Mouse (Mus musculus) liver, embryonic 16.5 days (tissue): ENCODE data around the gene Tmtc1. TPM values are rescaled to one million over a fixed set of nuclear protein-coding genes. Genes with fewer than 3 reads are reported as not detected.

Experiments
- ATAC-seq: fragments of 200-750 bp; cut with Nextera tagmentation; 2 replicates; pipeline ENCODE4 v1.8.0; 2017; ENCODE audit warnings: low read depth, mild to moderate bottlenecking, moderate number of reproducible peaks, moderate library complexity
- H3K27ac ChIP-seq: fragments of 300-500 bp; sonication (generic); 2 replicates; pipeline ENCODE4 v1.5.1; 2014; ENCODE audit warnings: mild to moderate bottlenecking, low read length
- H3K27me3 ChIP-seq: fragments of 300-500 bp; sonication (generic); 2 replicates; pipeline ENCODE4 v1.6.1; 2014; ENCODE audit warnings: low read depth, low read length, mixed read lengths; ENCODE audit not compliant: control insufficient read depth, insufficient read depth
- H3K36me3 ChIP-seq: fragments of 300-500 bp; sonication (generic); 2 replicates; pipeline ENCODE4 v1.6.1; 2014; ENCODE audit warnings: mild to moderate bottlenecking; ENCODE audit not compliant: control insufficient read depth, insufficient read depth
- H3K4me1 ChIP-seq: fragments of 300-500 bp; sonication (generic); 2 replicates; pipeline ENCODE4 v1.6.1; 2014; ENCODE audit warnings: low read depth, low read length, mixed read lengths; ENCODE audit not compliant: control insufficient read depth
- H3K4me2 ChIP-seq: fragments of 300-500 bp; sonication (generic); 2 replicates; pipeline ENCODE4 v1.6.1; 2014; ENCODE audit warnings: low read depth, low read length, mixed read lengths
- H3K4me3 ChIP-seq: fragments of 300-500 bp; sonication (generic); 2 replicates; pipeline ENCODE4 v1.5.1; 2014; ENCODE audit warnings: low read depth, mild to moderate bottlenecking, low read length
- H3K9ac ChIP-seq: fragments of 300-500 bp; sonication (generic); 2 replicates; pipeline ENCODE4 v1.6.1; 2014; ENCODE audit warnings: low read depth, low read length
- H3K9me3 ChIP-seq: fragments of 300-500 bp; sonication (generic); replicated peaks from 2 replicates; pipeline ENCODE4 v1.6.1; 2016; ENCODE audit warnings: low read length; ENCODE audit not compliant: control insufficient read depth
- WGBS: fragments of 180-500 bp; shearing (Covaris S2); extraction: QIAGEN DNeasy Blood & Tissue Kit; methylation state at CpG from one replicate; pipeline ENCODE4 v1.1.7; 2014; ENCODE audit not compliant: insufficient replicate concordance; 5-methylcytosine and 5-hydroxymethylcytosine counted together
- polyA plus RNA-seq: library from polyadenylated mRNA; unstranded; fragments of >200 nt; fragmentation: Nextera tagmentation; extraction: Ambion mirVana; gene quantifications from 2 replicates; pipeline ENCODE4 v1.2.1, GENCODE M21; 2015

The Tmtc1 gene
- polyA plus RNA-seq, 1 experiment from 2014 or later = 0.06 TPM

DNA sequence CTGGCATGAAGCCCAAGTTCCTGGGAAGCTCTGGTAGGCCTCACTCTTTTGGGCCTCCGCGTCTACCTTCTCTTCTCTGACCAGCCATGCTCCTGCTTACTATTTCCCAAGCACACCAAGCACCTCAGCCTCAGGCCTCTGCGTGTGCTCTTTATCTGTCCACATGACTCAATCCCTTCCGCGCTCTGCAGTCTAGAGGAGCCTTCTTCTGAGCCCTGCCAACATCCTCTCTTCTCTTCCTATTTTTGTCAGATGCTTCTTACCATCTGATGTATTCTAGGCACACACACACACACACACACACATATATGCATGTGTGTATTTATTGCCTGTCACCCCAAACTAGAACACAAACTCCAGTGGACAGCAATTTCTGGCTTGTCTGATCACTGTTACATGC, 202.5 kb downstream of the Tmtc1 start:
- no peaks in the 10 kb centered on the region for H3K36me3 ChIP-seq
- no peak overlapping the region for H3K9ac ChIP-seq
- WGBS = 76% methylated on average over 5 of the region's 5 CpGs
- H3K27me3 ChIP-seq = no peaks in the 10 kb centered on the region
- ATAC-seq = no peak
- no peaks in the 10 kb centered on the region for H3K4me1 ChIP-seq
- H3K9me3 ChIP-seq = no peaks in the 10 kb centered on the region
- H3K27ac ChIP-seq = no peak overlapping the region
- H3K4me2 ChIP-seq = no peak overlapping the region
- H3K4me3 ChIP-seq = no peak overlapping the region

DNA sequence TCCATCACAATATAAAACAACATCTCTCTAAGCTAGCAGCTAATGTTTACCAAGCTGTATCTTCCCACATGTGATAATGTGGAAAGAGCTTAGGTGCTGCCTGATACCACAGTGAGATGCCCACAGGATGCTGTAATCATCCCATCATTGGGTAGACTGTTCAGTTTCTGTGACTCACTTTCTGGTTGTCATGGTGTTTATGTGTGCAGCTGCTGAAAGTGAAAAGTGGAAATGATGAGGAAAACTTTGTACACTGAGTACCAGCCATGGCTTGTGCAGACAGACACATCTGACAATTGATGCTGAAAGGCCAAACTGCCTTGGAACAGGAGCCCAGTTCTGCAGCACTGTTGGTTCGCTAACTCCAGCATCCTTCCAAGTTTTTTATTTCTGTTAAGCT, 204.9 kb downstream of the Tmtc1 start:
- Histone ChIP-seq H3K4me3 (no peak overlapping the region), H3K4me1 (no peaks in the 10 kb centered on the region), H3K36me3 (no peaks in the 10 kb centered on the region), H3K27me3 (no peaks in the 10 kb centered on the region), H3K9ac (no peak overlapping the region), H3K9me3 (no peaks in the 10 kb centered on the region), H3K27ac (no peak overlapping the region), H3K4me2 (no peak overlapping the region)
- ATAC-seq = no peak
- 86% methylated on average over 1 of the region's 1 CpGs for WGBS

- Histone ChIP-seq H3K27me3 (no peaks in the 10 kb centered on the region), H3K9ac (no peak overlapping the region), H3K9me3 (no peaks in the 10 kb centered on the region), H3K4me2 (no peak overlapping the region), H3K36me3 (no peaks in the 10 kb centered on the region), H3K4me1 (no peaks in the 10 kb centered on the region), H3K4me3 (no peak overlapping the region), H3K27ac (no peak overlapping the region)
- no peak for ATAC-seq
- 57% methylated on average over 5 of the region's 5 CpGs for WGBS
These were observed 206.7 kb downstream of the Tmtc1 start for GRCm38 (mm10) chr6:148237453-148237852.

DNA sequence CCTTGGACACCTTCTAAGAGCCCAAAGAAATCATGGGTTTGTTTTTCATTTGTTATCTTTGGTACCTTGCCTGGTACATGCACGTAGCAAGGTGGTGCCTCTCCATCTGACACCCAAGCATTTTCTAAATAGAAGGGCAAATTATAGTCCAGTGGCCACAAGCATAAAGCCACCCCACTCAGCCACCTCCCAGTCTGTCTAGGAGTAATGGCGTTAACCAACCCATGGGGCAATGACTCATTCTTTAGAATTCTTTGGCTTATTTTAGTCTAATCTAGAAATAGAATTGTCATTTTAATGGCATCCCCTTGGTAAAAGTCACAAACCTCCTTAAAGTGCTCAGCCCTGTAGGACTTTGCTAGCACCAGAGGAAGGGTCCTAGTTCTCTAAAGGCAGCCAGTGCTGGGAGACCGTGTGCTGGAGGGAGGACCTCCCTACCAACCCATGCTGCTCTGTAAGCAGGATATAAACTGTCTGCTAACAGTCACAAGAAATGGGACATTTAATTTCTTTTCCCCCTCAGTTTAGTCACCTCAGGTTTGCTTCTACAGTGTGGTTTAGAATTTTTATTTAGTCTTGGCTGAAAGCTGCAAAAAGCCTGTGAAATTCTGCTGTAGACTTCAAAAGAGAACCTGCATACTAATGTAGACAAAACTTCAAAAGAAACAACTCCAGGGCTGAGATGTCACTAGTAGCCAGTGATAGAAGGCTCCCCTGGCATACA, 209.9 kb downstream of the Tmtc1 start:
- H3K27ac ChIP-seq = no peak overlapping the region
- no peak overlapping the region for H3K4me3 ChIP-seq
- no peak overlapping the region for H3K4me2 ChIP-seq
- no peaks in the 10 kb centered on the region for H3K4me1 ChIP-seq
- no peaks in the 10 kb centered on the region for H3K36me3 ChIP-seq
- H3K9me3 ChIP-seq = no peaks in the 10 kb centered on the region
- 57% methylated on average over 3 of the region's 3 CpGs for WGBS
- no peak overlapping the region for H3K9ac ChIP-seq
- H3K27me3 ChIP-seq = no peaks in the 10 kb centered on the region
- ATAC-seq = no peak

DNA sequence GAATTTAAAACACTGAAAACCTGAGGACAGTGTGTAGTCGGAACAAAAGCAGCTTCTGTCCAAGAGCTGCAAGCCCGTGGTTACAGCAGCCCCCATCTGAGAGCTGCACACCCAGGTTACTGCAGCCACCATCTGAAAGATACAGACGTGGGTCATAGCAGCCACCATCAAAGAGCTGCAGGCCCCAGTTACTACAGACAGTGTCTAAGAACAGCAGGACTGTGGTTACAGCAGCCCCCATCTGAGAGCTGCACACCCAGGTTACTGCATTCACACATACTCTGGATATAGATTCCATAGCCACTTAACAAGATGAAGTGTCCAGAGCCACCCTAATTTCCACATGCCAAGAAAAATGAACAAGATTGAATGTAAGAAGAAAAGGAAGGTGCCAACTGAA, 216.6 kb downstream of the Tmtc1 start:
- WGBS = 33% methylated on average over 3 of the region's 3 CpGs
- Histone ChIP-seq H3K9ac (no peak overlapping the region), H3K4me1 (no peaks in the 10 kb centered on the region), H3K27me3 (no peaks in the 10 kb centered on the region), H3K27ac (no peak overlapping the region), H3K9me3 (no peaks in the 10 kb centered on the region), H3K4me2 (no peak overlapping the region), H3K4me3 (no peak overlapping the region), H3K36me3 (no peaks in the 10 kb centered on the region)
- no peak for ATAC-seq

DNA sequence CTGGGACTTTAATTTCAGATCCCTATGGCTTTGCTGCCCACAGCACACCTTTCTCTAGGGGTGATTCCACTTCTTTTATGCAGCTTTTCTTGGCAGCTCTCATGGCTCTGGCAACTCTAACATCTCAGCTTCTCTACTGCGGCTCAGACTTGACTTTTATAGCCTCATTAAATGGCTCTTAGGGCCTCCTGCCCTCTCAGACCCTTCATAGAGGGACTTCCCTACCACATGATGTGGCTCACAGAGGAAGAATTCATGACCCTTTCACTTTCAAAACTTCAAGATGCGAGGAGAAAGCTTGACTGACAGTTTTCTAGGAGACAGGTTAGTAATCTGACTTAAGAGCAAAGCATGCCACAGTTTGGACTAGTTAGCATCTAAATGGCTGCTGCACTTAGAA, 221.5 kb downstream of the Tmtc1 start:
- WGBS = 59% methylated on average over 2 of the region's 2 CpGs
- Histone ChIP-seq H3K27me3 (no peaks in the 10 kb centered on the region), H3K4me1 (no peaks in the 10 kb centered on the region), H3K4me2 (no peak overlapping the region), H3K9me3 (no peaks in the 10 kb centered on the region), H3K27ac (no peak overlapping the region), H3K4me3 (no peak overlapping the region), H3K36me3 (no peaks in the 10 kb centered on the region), H3K9ac (no peak overlapping the region)
- ATAC-seq = no peak

- no peaks in the 10 kb centered on the region for H3K27me3 ChIP-seq
- no peak overlapping the region for H3K4me2 ChIP-seq
- H3K4me3 ChIP-seq = no peak overlapping the region
- peaks cover 2% of the 10 kb centered on the region; the same call in 1 of the 2 replicates for H3K4me1 ChIP-seq
- H3K9me3 ChIP-seq = no peaks in the 10 kb centered on the region
- H3K9ac ChIP-seq = no peak overlapping the region
- no peak for ATAC-seq
- H3K36me3 ChIP-seq = no peaks in the 10 kb centered on the region
- 29% methylated on average over 2 of the region's 2 CpGs for WGBS
- no peak overlapping the region for H3K27ac ChIP-seq
These were observed 225.7 kb downstream of the Tmtc1 start for GRCm38 (mm10) chr6:148218235-148219076.

- ATAC-seq = no peak
- H3K36me3 ChIP-seq = no peaks in the 10 kb centered on the region
- no peak overlapping the region for H3K4me3 ChIP-seq
- no peaks in the 10 kb centered on the region for H3K9me3 ChIP-seq
- peaks cover 5% of the 10 kb centered on the region for H3K4me1 ChIP-seq
- H3K27ac ChIP-seq = no peak overlapping the region
- H3K9ac ChIP-seq = no peak overlapping the region
- 65% methylated on average over 4 of the region's 4 CpGs for WGBS
- H3K27me3 ChIP-seq = no peaks in the 10 kb centered on the region
- no peak overlapping the region for H3K4me2 ChIP-seq
These were observed 227.4 kb downstream of the Tmtc1 start for GRCm38 (mm10) chr6:148216752-148217151.

DNA sequence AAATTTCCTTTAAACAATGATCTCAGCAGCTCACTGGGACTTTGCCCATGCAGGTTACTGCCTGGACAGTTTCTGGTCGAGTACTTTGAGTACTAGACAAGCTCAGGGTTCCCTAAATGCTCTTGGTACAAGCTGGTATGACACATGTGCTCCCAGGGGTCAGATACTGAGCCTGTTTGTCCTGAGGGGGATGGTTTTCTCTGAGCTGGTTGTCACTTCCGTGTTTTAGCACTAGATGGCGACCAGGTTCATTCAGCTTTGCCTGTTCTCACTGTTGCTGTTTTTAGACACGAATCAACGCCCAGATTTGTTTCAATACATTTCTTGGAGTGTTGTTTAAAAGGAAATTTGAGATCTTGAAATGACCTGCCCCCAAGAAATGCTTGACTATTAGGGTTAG, 229.4 kb downstream of the Tmtc1 start:
- Histone ChIP-seq H3K4me2 (no peak overlapping the region), H3K4me1 (peaks cover 11% of the 10 kb centered on the region), H3K36me3 (no peaks in the 10 kb centered on the region), H3K27ac (no peak overlapping the region), H3K9me3 (no peaks in the 10 kb centered on the region), H3K9ac (no peak overlapping the region), H3K27me3 (no peaks in the 10 kb centered on the region), H3K4me3 (no peak overlapping the region)
- no peak for ATAC-seq
- WGBS = 3% methylated on average over 5 of the region's 5 CpGs
